Mouse (Mus musculus) adrenal gland, postnatal 36 days (tissue): ENCODE data around the gene Stk38l. TPM values are rescaled to one million over a fixed set of nuclear protein-coding genes. Genes with fewer than 3 reads are reported as not detected.
A peak's percentile ranks its signal among the peaks of the same experiment; 100 is the strongest.
"Not testable (repeated sequence)": the region's sequence is repeated elsewhere in the genome, so short reads cannot be mapped to it uniquely, and the experiment has no call there.

Experiments
- DNase-seq, 2 experiments: peaks; one replicate each; pipeline ENCODE4 v3.0.0; 2021; ENCODE audit warnings: mixed read lengths in 1 of 2
- total RNA-seq, 2 experiments: library from RNA; stranded (reverse); gene quantifications; 2 replicates each; pipeline ENCODE4 v1.2.3; 2021

Gene Stk38l
- total RNA-seq, 2 experiments from 2014 or later, result 17.7 to 22.4 TPM

DNA sequence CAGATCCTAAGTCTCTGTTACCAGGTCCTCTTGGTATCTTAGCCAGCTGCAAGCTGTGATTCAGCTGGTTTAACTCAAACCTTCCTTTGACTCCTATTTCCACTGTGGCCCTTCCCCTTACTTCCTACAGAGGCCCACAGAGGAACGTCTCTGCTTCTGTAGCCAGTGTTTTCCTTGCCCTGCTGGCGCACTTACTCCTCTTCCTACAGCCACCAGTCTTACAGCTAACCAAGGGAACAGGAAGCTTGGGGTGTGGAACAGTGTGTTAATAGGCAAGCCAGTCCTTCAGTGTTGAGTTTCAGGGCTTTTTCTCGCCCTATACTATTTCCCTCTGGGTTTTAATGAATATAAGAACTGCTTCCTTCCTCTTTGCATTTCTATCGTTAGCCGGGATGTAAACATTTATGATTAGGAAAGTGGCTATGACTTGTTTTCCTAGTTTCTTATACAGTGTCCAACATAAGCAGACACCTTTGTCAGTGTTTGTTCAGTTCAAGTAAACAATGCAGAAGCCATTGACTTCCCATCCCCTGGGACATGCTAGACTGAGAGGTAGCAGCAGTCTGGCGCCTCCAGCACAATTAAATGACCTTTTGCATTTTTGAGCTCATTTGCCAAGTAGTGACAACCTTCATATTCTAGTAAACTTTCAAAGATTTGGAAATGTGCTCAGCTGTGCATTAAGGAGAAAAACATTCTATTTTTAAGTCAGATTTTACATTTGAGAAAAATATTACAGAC is 45.4 kb downstream of the Stk38l start:
- no peak for DNase-seq

DNA sequence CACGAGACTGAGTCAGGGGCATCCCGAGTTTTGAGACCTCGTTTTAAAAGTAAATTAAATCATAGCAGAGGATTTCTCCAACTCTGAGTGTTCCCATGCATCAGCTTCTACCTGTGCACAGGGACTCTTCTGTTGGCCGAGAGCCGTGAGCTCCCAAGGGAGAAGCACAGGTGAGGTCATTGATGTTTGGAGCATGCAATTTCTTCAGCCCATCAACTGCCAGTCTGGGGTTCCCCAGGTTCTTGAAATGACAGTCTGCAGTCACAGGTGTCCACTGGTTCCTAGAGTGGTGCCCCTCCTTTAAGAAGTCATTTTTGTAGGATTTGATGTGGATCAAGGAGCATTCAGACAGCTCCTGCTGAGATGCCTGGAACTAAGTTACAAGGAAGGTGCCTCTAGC is 46.0 kb downstream of the Stk38l start:
- no peak for DNase-seq

GRCm38 (mm10) chr6:146775864-146776263 is 51.1 kb downstream of the Stk38l start:
- DNase-seq, result not testable (repeated sequence)

DNA sequence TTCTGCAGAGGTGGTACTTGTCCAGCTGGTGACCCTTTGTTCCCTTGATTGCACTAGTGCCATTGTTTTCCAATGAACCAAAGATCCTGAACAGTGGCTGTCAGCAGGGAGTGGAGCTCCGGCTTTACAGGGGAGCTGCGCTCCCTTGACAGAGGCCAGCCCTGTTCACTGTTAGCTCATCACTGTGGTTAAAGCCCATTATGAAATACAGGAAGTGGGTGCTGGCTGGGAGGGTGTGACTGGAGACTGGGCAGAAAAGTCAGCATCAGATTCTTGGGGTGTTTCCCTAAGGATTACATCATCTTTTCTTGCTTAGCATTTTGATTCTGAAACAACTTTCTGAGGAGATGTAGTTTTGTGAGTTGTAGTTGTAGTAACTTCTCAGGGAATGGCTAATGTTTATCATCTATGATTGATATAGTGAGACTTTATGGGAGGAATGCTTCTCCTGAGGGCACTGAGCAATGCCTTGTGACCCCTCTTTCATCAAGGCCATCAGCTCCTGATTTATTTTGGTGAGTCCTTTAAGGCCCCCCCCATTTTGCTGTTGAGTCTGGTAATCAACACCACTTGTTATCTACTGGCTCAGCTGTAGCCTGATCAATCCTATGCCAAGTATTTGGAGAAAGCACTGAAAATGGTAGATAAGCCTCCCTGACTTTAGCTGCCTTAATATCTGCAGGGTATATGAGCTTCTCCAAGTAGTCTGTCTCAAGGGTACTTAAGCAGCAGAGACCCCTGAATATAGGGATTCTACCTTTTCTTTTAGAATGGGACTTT is 52.0 kb downstream of the Stk38l start:
- DNase-seq, result peak; percentile 22 to 32

GRCm38 (mm10) chr6:146778055-146778454 is 53.3 kb downstream of the Stk38l start:
- no peak for DNase-seq

GRCm38 (mm10) chr6:146781566-146781965 is 56.8 kb downstream of the Stk38l start:
- no peak for DNase-seq

- DNase-seq, result peak in 1 of 2 experiments; percentile 8
Observed at GRCm38 (mm10) chr6:146793527-146793926, 68.7 kb downstream of the Stk38l start.

DNA sequence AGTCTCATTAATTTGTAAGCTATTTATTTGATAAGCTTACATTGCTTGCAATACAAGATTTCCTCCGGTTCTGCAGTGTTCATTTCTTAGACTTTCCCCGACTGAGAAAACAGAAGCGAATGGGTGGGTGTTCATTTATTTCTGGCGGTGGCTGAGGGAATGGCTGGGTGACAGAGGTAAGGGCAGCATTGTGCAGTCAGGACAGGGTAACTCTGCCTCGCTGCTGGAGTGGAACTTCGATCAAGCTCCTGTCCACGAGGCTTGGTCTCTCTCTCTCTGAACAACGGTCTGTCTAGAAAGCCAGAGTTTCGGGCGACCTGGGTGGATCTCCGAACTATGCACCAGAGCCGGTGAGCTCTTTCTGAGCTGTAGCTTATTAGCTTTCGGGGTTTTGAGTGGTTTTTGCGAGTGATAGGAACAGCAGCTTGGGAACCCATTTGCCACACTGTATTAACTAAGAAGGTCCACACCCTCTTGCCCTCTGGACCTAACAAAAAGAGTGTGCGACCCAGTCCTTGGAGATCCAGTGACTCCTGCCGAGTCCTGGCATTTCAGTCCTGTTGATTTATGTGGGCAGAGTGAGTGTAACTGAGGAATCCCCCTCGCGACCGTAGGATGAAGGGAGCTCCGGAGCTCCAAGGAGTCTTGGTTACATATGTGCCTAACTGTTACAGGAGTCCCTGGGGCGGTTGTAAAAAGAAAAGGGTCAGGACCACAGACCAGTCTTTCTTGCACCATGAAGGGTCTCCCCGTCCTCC is 70.5 kb downstream of the Stk38l start:
- no peak for DNase-seq

- DNase-seq, result peak; percentile 90 to 91
Observed at GRCm38 (mm10) chr6:146795924-146796545, 71.2 kb downstream of the Stk38l start, which contains the start of gene Arntl2. TSS of gene Arntl2 (plus strand) at chr6:146796055.

GRCm38 (mm10) chr6:146797446-146797845 is 72.7 kb downstream of the Stk38l start:
- no peak for DNase-seq

- DNase-seq, result no peak
Observed at GRCm38 (mm10) chr6:146809991-146810390, 85.2 kb downstream of the Stk38l start.

DNA sequence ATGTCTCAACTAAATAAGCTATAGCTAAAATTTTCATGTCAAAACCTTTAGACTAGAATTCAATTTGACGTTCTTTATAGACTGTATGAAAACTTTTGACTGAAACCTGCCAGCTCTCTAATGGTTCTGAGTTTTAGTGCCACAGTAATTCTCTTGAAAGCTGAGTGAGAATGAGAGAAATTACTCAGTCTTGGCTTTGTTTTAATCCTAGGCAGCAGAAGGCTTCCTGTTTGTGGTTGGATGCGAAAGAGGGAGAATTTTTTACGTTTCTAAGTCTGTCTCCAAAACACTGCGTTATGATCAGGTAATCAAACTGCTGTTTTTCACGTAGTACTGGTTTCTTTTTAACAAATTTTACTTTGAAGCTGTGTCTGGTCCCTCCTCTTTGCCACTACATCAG is 88.2 kb downstream of the Stk38l start:
- no peak for DNase-seq

DNA sequence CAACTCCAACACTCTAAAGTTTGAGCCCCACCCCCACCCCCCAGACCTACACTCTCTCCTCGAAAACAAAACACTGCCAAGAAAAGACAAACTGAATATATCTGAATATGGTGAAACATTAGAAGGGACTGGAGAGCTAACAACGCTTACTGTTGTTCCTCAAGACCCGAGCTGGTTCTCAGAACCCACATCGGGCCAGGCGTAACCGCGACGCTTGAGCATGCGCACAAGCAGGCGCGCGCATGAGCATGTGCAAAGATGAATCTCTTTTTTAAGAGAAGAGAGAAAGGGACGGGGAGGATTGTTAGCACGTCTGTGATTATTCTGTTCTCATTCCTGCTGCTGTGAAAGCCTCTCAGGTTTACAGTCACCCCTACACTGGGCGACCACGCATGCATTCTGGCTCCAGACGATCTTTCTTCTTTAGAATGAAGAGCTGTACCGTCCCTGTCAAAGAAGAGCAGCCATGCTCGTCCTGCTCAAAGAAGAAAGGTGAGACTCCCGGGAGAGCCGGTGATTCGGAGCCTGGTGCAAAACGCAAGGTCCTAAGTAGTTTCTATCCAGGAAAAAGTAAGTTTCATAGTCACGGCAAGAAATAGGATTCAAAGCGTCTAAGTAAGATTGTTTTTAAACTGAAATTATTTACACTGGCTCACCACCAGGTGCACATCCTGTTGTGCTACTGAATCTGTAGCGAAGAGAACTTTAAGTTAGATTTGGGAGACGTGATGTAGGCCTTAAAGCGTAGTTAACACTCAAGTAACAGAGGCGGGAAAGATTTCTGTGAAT is 95.6 kb downstream of the Stk38l start:
- no peak for DNase-seq

DNA sequence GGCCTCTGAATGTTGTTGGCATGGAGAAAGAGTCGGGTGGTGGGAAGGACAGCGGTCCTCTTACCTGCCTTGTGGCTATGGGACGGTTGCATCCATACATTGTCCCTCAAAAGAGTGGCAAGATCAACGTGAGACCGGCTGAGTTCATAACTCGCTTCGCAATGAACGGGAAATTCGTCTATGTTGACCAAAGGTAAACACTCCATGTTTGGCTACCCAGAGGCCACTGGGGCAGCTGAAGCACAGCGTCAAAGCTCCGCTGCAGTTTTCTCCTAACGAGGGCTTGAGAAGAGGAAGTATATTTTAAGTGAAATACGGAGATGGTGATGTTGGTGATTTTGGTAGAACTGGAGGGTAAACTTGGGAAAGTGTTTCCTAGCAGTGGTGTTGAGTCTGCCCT is 97.2 kb downstream of the Stk38l start:
- no peak for DNase-seq

GRCm38 (mm10) chr6:146824727-146825486 is 100.1 kb downstream of the Stk38l start:
- DNase-seq, result peak; percentile 73 to 79

- DNase-seq, result no peak
Observed at GRCm38 (mm10) chr6:146825487-146825773, 100.6 kb downstream of the Stk38l start.
